Mouse (Mus musculus): Measurements from ENCODE around the gene Gm973. TPM values are rescaled to one million over a fixed set of nuclear protein-coding genes. Genes with fewer than 3 reads are reported as not detected.

Gene Gm973
- polyA plus RNA-seq, 1 experiment from 2014 or later: 1.5 TPM

DNA sequence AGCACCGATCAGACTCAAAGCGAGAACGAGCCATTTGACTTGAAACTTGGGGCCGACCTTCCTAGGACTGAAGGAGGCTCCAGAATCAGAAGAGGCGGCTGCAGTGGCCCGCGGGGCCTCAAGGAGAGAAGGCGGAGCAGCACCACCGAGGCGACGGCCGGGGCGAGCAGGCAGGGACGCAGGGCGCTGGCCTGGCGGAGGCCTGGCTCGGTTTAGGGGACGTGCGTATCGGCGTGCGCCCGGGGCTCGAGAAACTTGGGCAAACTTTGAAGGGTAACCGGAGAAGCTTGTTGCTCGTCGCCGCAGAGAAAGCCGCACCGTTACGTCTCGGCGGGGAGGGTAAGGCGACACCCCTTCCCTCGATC lies 33.8 kb upstream of the Gm973 start, which contains the start of gene Fzd7:
Fzd7 (plus strand) TSS at position 94 of the 365 bp plus-strand sequence.
- Histone ChIP-seq H3K9me3 (ENCODE audit: low read length) (no peaks in the 10 kb centered on the region), H3K27ac (ENCODE audit: low read length) (peak within 1 kb of the TSS; percentile 98), H3K36me3 (ENCODE audit: insufficient read depth, low read length) (no peaks in the 10 kb centered on the region; the same call in 1 of the 2 replicates), H3K4me3 (ENCODE audit: low read length) (peak within 1 kb of the TSS; percentile 82), H3K4me1 (ENCODE audit: insufficient read depth, low read length) (peaks cover 37% of the 10 kb centered on the region), H3K27me3 (ENCODE audit: insufficient read depth, low read length) (no peaks in the 10 kb centered on the region), H3K9ac (replicated peaks; ENCODE audit: low read length) (peak within 1 kb of the TSS; percentile 93), H3K4me2 (replicated peaks; ENCODE audit: low read depth, low read length) (peak within 1 kb of the TSS; percentile 87)
- ATAC-seq (ENCODE audit: low FRiP score, low TSS enrichment): peak; percentile 36
- WGBS: under 1% methylated on average over 35 of the region's 35 CpGs

DNA sequence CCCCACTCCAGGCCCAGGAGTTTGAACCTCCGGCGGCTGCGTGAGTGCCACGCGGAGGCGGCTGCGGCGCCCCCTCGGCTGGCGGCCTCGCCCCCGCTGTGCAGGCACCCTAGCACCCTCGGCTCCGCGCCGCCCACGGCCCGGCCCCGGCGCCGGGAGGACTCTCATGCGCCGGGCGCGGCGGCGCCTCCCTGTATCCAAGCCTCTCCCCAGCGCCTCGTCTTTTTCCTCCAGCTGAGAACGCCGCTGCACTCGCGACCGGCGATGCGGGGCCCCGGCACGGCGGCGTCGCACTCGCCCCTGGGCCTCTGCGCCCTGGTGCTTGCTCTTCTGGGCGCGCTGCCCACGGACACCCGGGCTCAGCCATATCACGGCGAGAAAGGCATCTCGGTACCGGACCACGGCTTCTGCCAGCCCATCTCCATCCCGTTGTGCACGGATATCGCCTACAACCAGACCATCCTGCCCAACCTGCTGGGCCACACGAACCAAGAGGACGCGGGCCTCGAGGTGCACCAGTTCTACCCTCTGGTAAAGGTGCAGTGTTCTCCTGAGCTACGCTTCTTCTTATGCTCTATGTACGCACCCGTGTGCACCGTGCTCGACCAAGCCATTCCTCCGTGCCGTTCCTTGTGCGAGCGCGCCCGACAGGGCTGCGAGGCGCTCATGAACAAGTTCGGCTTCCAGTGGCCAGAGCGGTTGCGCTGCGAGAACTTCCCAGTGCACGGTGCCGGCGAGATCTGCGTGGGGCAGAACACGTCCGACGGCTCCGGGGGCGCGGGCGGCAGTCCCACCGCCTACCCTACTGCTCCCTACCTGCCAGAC lies 33.2 kb upstream of the Gm973 start:
- Histone ChIP-seq H3K9me3 (ENCODE audit: low read length) (no peaks in the 10 kb centered on the region), H3K4me3 (ENCODE audit: low read length) (peak overlapping the region; percentile 82), H3K4me2 (replicated peaks; ENCODE audit: low read depth, low read length) (peak overlapping the region; percentile 87), H3K9ac (replicated peaks; ENCODE audit: low read length) (peak overlapping the region; percentile 93), H3K27ac (ENCODE audit: low read length) (peak overlapping the region; percentile 97), H3K4me1 (ENCODE audit: insufficient read depth, low read length) (peaks cover 43% of the 10 kb centered on the region), H3K36me3 (ENCODE audit: insufficient read depth, low read length) (no peaks in the 10 kb centered on the region; the same call in 1 of the 2 replicates), H3K27me3 (ENCODE audit: insufficient read depth, low read length) (no peaks in the 10 kb centered on the region)
- ATAC-seq (ENCODE audit: low FRiP score, low TSS enrichment): peak; percentile 7; the same call in 1 of the 2 replicates
- WGBS: under 1% methylated on average over 85 of the region's 88 CpGs

DNA sequence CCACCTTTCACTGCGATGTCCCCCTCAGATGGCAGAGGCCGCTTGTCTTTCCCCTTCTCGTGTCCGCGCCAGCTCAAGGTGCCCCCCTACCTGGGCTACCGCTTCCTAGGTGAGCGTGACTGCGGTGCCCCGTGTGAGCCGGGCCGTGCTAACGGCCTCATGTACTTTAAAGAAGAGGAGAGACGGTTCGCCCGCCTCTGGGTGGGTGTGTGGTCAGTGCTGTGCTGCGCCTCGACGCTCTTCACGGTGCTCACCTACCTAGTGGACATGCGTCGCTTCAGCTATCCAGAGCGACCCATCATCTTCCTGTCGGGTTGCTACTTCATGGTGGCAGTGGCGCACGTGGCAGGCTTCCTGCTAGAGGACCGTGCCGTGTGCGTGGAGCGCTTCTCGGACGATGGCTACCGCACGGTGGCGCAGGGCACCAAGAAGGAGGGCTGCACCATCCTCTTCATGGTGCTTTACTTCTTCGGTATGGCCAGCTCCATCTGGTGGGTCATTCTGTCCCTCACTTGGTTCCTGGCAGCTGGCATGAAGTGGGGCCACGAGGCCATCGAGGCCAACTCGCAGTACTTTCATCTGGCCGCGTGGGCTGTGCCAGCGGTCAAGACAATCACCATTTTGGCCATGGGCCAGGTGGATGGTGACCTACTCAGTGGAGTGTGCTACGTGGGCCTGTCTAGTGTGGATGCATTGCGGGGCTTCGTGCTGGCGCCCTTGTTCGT lies 32.4 kb upstream of the Gm973 start:
- H3K36me3 ChIP-seq (ENCODE audit: insufficient read depth, low read length): no peaks in the 10 kb centered on the region; the same call in 1 of the 2 replicates

DNA sequence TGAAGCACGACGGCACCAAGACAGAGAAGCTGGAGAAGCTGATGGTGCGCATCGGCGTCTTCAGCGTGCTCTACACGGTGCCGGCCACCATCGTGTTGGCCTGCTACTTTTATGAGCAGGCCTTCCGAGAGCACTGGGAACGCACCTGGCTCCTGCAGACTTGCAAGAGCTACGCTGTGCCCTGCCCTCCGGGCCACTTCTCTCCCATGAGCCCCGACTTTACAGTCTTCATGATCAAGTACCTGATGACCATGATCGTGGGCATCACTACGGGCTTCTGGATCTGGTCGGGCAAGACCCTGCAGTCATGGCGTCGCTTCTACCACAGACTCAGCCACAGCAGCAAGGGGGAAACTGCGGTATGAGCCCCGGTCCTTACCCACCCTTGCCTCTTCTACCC lies 31.8 kb upstream of the Gm973 start:
- Histone ChIP-seq H3K27me3 (ENCODE audit: insufficient read depth, low read length) (no peaks in the 10 kb centered on the region), H3K4me2 (replicated peaks; ENCODE audit: low read depth, low read length) (peak overlapping the region; percentile 87), H3K4me3 (ENCODE audit: low read length) (peak overlapping the region; percentile 82), H3K9ac (replicated peaks; ENCODE audit: low read length) (peak overlapping the region; percentile 93), H3K4me1 (ENCODE audit: insufficient read depth, low read length) (peaks cover 57% of the 10 kb centered on the region), H3K9me3 (ENCODE audit: low read length) (no peaks in the 10 kb centered on the region), H3K27ac (ENCODE audit: low read length) (peak overlapping the region; percentile 70), H3K36me3 (ENCODE audit: insufficient read depth, low read length) (no peaks in the 10 kb centered on the region; the same call in 1 of the 2 replicates)
- ATAC-seq (ENCODE audit: low FRiP score, low TSS enrichment): no peak
- WGBS: 9% methylated on average over 21 of the region's 21 CpGs

More for the DNA sequence above, 32.4 kb upstream of the Gm973 start:
- peak; percentile 42; the same call in 1 of the 2 replicates for ATAC-seq (ENCODE audit: low FRiP score, low TSS enrichment)
- Histone ChIP-seq H3K27me3 (ENCODE audit: insufficient read depth, low read length) (no peaks in the 10 kb centered on the region), H3K4me3 (ENCODE audit: low read length) (peak overlapping the region; percentile 82), H3K9ac (replicated peaks; ENCODE audit: low read length) (peak overlapping the region; percentile 93), H3K4me1 (ENCODE audit: insufficient read depth, low read length) (peaks cover 51% of the 10 kb centered on the region), H3K27ac (ENCODE audit: low read length) (peak overlapping the region; percentile 97; the same call in 1 of the 2 replicates), H3K9me3 (ENCODE audit: low read length) (no peaks in the 10 kb centered on the region), H3K4me2 (replicated peaks; ENCODE audit: low read depth, low read length) (peak overlapping the region; percentile 87)
- WGBS: 1% methylated on average over 46 of the region's 46 CpGs

DNA sequence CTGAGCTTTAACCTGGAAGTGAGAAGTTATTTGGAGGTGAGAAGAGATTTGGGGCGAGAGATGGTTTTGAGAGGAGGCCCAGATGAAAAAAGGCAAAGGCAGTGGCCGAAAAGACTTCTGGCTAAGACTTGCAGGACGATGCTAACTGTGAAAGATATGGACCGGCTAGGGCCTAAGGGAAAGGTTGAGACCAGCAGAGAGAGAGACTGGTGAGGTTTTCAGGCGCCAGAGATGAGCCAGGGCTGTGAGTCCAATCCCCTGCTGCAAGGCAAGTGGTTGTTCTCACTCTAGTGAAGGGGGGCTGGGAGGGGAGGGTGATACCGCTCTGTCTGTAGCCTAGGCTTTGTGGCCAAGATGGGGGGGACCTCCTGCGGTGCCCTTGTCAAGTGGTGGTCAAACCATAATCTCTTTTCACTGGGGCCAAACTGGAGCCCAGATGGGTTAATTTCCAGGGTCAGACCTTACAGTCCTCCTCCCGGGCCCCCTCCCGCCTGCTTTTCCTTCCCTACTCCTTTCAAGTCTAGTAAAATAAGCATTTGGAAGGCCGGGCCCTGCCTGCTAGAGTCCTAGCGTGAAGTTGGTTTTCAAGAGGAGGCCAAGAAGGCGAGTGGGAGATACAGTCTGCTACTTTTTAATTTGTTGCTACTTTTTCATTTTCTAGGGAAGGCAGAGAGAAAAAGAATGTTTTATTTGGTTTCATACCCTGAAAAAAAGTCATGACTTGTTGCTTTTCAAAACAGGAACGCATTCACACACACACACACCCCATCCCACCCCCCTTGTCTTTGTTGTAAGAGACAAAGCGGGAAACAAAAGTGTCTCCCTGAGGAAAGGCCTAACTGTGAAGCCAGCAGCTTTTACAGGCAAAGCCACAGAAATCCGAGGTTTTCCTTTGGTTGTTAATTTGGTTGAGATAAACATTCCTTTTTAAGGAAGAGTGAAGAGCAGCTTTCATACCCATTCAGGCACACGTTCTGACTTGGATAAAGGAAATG lies 31.0 kb upstream of the Gm973 start:
- Histone ChIP-seq H3K9me3 (ENCODE audit: low read length) (no peaks in the 10 kb centered on the region), H3K9ac (replicated peaks; ENCODE audit: low read length) (peak overlapping the region; percentile 93), H3K4me3 (ENCODE audit: low read length) (peak overlapping the region; percentile 82), H3K36me3 (ENCODE audit: insufficient read depth, low read length) (no peaks in the 10 kb centered on the region; the same call in 1 of the 2 replicates), H3K27ac (ENCODE audit: low read length) (peak overlapping the region; percentile 70), H3K4me2 (replicated peaks; ENCODE audit: low read depth, low read length) (peak overlapping the region; percentile 87), H3K4me1 (ENCODE audit: insufficient read depth, low read length) (peaks cover 55% of the 10 kb centered on the region), H3K27me3 (ENCODE audit: insufficient read depth, low read length) (no peaks in the 10 kb centered on the region)
- WGBS: 8% methylated on average over 16 of the region's 16 CpGs
- no peak for ATAC-seq (ENCODE audit: low FRiP score, low TSS enrichment)

- peaks cover 48% of the 10 kb centered on the region for H3K4me1 ChIP-seq (ENCODE audit: insufficient read depth, low read length)
- peak overlapping the region; percentile 82 for H3K4me3 ChIP-seq (ENCODE audit: low read length)
- peak overlapping the region; percentile 70; the same call in 1 of the 2 replicates for H3K27ac ChIP-seq (ENCODE audit: low read length)
- no peaks in the 10 kb centered on the region for H3K27me3 ChIP-seq (ENCODE audit: insufficient read depth, low read length)
- ATAC-seq (ENCODE audit: low FRiP score, low TSS enrichment): no peak
- peak overlapping the region; percentile 93 for H3K9ac ChIP-seq (replicated peaks; ENCODE audit: low read length)
- H3K9me3 ChIP-seq (ENCODE audit: low read length): no peaks in the 10 kb centered on the region
- no peaks in the 10 kb centered on the region; the same call in 1 of the 2 replicates for H3K36me3 ChIP-seq (ENCODE audit: insufficient read depth, low read length)
- H3K4me2 ChIP-seq (replicated peaks; ENCODE audit: low read depth, low read length): peak overlapping the region; percentile 87
- WGBS: 43% methylated on average over 4 of the region's 4 CpGs
These were observed 30.3 kb upstream of the Gm973 start for GRCm38 (mm10) chr1:59485803-59486202.

GRCm38 (mm10) chr1:59487651-59488051 lies 28.4 kb upstream of the Gm973 start:
- Histone ChIP-seq H3K27ac (ENCODE audit: low read length) (peak overlapping the region; percentile 66), H3K9ac (replicated peaks; ENCODE audit: low read length) (peak overlapping the region; percentile 46), H3K9me3 (ENCODE audit: low read length) (no peaks in the 10 kb centered on the region), H3K4me2 (replicated peaks; ENCODE audit: low read depth, low read length) (peak overlapping the region; percentile 56), H3K27me3 (ENCODE audit: insufficient read depth, low read length) (no peaks in the 10 kb centered on the region), H3K4me1 (ENCODE audit: insufficient read depth, low read length) (peaks cover 47% of the 10 kb centered on the region), H3K4me3 (ENCODE audit: low read length) (peak overlapping the region; percentile 35), H3K36me3 (ENCODE audit: insufficient read depth, low read length) (no peaks in the 10 kb centered on the region; the same call in 1 of the 2 replicates)
- WGBS: 11% methylated on average over 10 of the region's 10 CpGs
- 0 out of 2 replicates have a peak, but pooled peaks have one; percentile 16 for ATAC-seq (ENCODE audit: low FRiP score, low TSS enrichment)

DNA sequence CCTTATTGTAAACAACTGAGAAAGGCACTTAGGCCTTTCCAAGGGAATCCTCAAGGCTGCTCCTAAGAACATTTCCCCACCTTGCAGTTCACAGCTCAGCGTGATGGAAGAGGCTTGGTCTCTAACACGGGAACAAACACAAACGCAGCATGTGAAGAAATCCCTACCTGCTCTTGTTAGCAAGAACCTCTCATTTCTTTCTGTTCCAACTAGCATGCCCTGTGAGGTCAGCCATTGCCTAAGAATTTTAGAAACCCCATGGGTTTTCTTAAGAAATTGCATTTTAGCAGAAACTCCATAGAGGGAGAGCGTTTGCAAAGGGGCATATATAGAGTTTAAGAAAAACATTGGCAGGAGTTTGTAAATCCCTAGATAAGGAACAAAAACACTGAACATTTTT lies 27.6 kb upstream of the Gm973 start:
- Histone ChIP-seq H3K36me3 (ENCODE audit: insufficient read depth, low read length) (no peaks in the 10 kb centered on the region; the same call in 1 of the 2 replicates), H3K27me3 (ENCODE audit: insufficient read depth, low read length) (no peaks in the 10 kb centered on the region), H3K4me1 (ENCODE audit: insufficient read depth, low read length) (peaks cover 45% of the 10 kb centered on the region), H3K9ac (replicated peaks; ENCODE audit: low read length) (peak overlapping the region; percentile 36; the same call in 1 of the 2 replicates), H3K4me3 (ENCODE audit: low read length) (no peak overlapping the region), H3K9me3 (ENCODE audit: low read length) (no peaks in the 10 kb centered on the region), H3K4me2 (replicated peaks; ENCODE audit: low read depth, low read length) (peak overlapping the region; percentile 10), H3K27ac (ENCODE audit: low read length) (no peak overlapping the region)
- no peak for ATAC-seq (ENCODE audit: low FRiP score, low TSS enrichment)
- WGBS: 39% methylated on average over 4 of the region's 4 CpGs

- H3K27ac ChIP-seq (ENCODE audit: low read length): no peak overlapping the region
These were observed 27.1 kb upstream of the Gm973 start for GRCm38 (mm10) chr1:59488991-59489390.

More at GRCm38 (mm10) chr1:59488991-59489390, 27.1 kb upstream of the Gm973 start:
- Histone ChIP-seq H3K4me1 (ENCODE audit: insufficient read depth, low read length) (peaks cover 41% of the 10 kb centered on the region), H3K9me3 (ENCODE audit: low read length) (no peaks in the 10 kb centered on the region), H3K4me2 (replicated peaks; ENCODE audit: low read depth, low read length) (no peak overlapping the region), H3K36me3 (ENCODE audit: insufficient read depth, low read length) (no peaks in the 10 kb centered on the region; the same call in 1 of the 2 replicates), H3K27me3 (ENCODE audit: insufficient read depth, low read length) (no peaks in the 10 kb centered on the region), H3K9ac (replicated peaks; ENCODE audit: low read length) (0 out of 2 replicates have a peak overlapping the region, but pooled peaks have one; percentile 6), H3K4me3 (ENCODE audit: low read length) (no peak overlapping the region)
- whole genome bisulfite sequencing: 38% methylated on average over 4 of the region's 4 CpGs
- ATAC-seq (ENCODE audit: low FRiP score, low TSS enrichment): no peak
